Mouse (Mus musculus) adrenal gland, postnatal 36 days (tissue): ENCODE measurements around the gene Pitx3. TPM values are rescaled to one million over a fixed set of nuclear protein-coding genes. Genes with fewer than 3 reads are reported as not detected.
A peak's percentile ranks its signal among the peaks of the same experiment; 100 is the strongest.
"Not testable (repeated sequence)": the region's sequence is repeated elsewhere in the genome, so short reads cannot be mapped to it uniquely, and the experiment has no call there.

Source experiments
- DNase-seq, 2 experiments: peaks; one replicate each; pipeline ENCODE4 v3.0.0; 2021; ENCODE audit warnings: mixed read lengths in 1 of 2
- total RNA-seq, 2 experiments: library from RNA; stranded (reverse); gene quantifications; 2 replicates each; pipeline ENCODE4 v1.2.3; 2021

Pitx3 gene
- total RNA-seq, 2 experiments from 2014 or later, result 0.26 TPM; not detected in 1

DNA sequence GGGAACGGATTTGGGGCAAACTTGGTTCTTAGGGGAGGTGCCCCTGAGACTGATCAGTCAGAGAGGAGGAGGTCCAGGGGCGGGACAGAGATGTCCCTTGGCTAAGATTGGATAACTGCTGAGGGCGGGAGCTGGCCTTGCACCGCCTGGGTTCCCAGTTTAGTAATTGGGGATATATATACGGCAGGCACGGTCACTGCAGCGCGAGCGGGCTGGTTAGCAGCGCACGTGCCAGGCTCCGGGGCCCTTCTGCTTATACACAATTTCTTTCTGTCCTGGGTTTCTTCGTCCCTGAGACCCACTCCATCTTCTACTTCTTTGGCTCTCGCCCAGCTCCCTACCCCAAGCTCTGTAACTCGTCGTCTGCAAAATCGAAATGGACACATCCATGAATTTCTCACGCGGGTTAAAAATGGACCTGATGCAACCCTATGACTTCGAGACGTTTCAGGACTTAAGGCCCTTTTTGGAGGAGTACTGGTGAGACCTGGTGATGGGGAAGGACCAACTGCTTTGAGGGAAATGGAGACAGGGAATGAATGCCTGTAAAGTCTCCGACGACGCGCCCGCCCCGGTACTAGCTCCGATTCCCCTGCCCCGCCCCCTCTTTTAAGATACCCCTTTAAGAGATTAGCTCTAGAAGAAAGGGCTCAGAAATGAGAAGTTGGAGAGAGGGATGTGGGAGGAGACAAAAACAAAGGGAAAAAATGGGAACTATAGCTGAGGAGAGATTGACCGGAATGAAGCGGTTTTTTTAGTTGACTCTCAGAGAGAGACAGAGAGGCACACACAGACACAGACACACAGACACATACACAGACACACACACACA lies 16.2 kb downstream of the Pitx3 start, which contains the start of gene Elovl3:
Gene Elovl3, plus strand, starts transcription at position 204 of the 832 bp plus-strand sequence.
- DNase-seq, result peak; percentile 83 to 84

DNA sequence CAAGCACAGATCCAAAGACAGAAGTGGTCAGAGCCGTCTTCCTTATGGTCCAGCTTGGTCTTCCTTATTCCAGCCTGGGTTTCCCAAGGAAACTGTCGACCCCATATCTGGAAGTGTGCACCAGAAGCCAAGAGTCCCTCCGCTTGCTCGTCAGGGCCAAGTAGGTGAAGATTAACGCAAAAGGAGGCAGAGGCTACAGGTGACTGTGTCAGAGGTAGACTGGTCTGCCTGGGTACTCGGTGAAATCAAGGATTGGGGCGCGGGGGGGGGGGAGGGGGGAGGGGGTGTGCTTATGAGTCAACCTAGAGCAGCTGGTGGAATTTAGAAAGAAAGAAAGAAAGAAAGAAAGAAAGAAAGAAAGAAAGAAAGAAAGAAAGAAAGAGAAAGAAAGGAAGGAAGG lies 16.8 kb downstream of the Pitx3 start:
- DNase-seq, result no peak

DNA sequence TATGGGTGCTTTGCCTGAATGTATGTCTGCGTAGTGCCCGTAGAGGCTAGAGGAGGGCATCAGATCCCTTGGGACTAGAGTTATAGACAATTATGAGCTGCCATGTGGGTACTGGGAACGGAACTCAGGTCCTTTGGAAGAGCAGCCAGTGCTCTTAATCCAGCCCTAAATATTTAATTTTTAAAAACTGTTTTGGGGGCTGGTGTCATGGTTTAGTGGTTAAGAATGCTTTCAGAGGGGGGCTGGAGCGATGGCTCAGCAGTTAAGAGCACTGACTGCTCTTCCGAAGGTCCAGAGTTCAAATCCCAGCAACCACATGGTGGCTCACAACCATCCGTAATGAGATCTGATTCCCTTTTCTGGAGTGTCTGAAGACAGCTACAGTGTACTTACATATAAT lies 18.4 kb downstream of the Pitx3 start:
- not testable (repeated sequence) for DNase-seq

DNA sequence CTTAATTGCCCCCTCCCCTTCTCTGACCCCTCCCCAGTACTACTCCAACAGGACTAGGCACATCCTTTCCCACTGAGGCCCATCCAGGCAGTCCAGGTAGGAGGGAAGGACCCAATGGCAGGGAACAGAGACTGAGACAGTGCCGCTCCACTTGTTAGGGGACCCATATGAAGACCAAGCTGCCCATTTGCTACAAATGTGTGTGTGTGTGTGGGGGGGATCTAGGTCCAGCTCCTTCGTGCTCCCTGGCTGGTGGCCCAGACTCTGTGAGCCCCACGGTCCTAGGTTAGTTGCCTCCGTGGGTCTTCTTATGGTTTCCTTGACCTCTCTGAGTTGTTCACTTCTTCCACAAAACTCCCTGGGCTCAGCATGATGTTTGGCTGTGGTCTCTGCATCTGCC lies 21.8 kb downstream of the Pitx3 start:
- DNase-seq, result no peak

DNA sequence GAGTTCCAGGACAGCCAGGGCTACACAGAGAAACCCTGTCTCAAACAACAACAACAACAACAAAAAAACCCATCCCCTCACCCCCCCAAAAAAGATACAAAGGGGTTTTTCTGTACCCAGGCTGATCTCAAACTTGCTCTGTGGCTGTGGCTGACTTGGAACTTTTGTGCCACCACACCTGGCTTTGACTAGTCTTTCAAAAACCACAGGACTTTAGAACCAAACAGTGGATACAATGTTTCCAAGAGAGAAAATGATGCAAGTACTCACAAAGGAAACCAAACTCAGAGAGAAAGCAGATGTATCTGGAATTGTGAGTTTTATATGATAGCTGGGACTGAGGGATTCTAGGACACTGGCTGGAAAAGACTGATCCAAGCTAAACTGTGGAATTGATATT lies 23.5 kb downstream of the Pitx3 start:
- no peak for DNase-seq

DNA sequence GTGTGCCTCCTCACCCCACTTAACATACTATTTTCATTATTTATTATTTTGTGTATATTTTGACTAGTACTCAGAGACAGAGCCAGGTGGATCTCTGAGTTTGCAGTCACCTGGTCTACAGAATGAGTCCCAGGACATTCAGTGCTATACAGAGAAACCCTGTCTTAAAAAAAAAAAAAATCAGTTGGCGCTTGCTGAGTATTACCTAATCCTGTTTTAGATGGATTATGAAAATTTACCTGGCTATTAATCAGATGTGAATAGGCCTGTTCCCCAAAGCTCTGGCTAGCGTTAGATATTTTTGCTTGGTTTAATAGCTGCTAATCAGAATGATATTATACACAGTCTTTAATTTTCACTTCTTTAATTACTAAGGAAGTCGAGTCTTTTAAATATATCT lies 24.2 kb downstream of the Pitx3 start:
- no peak for DNase-seq

DNA sequence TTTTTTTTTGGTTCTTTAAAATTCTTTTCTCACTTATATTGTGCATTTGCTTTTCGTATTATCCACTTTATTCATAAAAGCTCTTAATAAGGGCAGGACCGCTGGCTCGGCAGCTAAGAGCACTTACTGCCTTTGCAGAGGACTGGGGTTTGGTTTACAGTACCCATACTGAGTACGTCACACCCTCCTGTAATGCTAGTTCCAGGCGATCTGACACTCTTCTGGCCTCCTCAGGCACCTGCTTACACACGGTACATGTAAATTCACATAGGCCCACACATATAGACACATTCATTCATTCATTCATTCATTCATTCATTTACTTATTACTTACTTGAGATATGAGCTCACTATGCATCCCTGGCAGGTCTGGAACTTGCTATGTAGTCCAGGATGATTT lies 27.3 kb downstream of the Pitx3 start:
- DNase-seq, result no peak

DNA sequence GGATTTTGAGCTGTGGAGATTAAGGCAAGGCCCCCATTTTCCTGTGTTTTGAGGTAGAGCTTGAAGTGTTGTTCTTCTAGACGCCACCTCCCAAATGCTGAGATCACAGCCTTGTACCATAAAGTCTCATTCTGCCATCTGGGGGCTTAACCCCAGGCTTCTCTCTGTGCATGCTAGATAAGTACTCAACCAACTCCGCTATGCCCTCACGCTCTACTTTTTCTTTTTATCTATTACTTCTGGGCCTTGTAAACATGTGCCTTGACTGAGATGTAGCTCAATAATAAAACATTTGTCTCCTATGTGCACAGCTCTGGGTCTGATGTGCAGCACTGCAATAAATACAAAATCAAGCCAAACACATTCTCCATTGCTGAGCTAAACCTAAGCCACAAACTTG lies 28.7 kb downstream of the Pitx3 start:
- no peak for DNase-seq

DNA sequence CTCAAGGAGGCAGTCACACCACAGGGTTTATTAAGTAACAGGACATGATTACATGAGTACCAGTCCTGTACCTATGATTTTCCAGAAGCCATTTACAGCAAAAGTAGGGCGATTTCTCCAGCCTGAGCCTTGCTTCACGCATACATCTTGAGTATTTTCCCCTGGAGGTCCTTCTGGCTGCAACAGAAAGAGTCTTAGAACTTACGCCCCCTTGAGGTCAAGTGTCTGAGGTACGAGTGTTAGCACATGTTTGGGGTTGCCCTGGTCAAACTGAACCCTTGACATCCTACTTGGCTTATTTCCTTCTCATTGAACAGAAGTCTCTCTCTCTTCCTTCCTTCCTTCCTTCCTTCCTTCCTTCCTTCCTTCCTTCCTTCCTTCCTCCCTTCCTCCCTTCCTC lies 33.5 kb downstream of the Pitx3 start:
- DNase-seq, result no peak

DNA sequence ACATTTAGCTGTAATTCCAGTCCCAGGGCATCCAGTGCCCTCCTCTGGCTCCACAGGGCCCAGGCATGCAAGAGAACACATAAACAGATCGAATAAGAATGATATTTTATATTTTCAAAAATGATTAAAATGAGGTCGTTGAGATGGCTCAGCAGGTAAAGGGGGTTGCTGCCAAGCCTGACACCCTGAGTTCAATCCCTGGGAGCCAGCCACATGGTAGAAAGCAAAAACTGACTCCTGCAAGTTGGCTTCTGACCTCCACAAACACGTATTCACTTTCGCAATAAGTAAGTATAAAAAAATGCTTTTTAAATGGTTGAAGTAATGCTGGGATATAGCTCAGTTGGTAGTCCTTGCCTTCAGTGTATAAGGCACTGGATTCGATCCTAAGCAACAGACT lies 37.3 kb downstream of the Pitx3 start:
- DNase-seq, result no peak

DNA sequence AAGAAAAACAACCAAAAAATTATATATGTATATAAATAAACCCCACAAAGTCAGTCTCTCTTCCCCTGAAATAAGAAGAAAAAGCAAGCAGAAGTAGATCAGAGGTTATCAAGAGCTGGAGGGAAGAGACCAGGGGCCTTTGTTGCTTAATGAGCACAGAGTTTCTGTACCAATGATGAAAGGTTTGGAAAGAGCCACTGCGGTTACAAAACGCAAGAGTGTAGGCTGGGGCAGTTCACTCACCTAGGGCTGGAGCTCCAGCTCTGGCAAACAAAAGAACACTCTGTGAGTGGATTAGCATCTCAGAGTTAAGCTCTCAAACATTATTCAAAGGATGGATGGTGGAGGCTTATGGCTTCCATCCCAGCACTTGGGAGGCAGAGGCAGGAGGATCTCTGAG lies 37.9 kb downstream of the Pitx3 start:
- no peak for DNase-seq

DNA sequence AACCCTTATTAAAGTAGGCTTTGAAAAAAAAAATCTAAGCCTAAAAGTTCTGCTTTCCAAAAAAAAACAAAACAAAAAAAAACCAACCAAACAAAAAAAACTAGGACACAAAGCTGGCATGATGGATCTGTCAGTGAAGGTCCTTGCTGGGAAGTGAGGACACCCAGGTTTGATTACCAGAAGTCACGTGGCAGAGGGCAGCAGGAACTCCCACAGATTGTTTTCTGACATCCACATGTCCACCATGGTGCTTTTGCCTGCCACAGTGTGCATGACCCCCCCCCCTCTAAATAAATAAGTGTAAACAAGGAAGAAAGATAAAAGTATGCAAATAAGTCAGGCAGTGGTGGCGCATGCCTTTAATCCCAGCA lies 44.0 kb downstream of the Pitx3 start:
- DNase-seq, result no peak

DNA sequence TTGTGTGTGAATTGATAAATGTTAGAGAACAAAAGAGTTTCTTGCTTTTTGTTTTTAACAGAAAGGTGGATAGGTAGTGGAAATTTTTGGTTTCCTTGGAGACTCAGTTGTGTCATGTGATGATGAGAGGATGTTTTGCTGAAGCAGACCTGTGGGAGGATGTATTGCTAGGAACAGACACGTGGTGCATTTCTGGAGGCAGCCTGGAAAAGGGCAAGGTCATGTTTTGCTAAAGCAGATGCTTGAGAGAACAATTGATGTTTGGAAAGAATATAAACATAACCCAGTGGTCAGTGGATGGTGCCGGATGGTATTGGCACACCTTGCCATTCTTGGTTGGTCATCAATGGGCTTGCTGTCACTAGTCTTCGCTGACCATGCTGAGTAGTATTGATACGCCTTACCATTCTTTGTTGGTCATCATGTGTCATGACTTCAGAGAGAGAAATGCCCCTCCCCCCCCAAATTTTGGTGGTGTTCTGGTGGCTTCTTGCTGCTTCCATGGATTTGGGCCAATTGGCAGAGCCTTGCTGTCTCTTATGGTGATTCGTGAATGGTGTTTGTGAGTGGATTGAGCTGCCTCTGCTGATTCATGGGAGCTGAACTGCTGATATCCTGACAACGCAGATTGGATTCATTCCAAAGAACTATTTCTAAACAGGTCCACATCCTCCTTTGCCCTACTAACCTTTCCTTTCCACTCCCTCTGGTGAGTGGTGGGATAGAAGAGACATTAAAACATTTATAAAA lies 44.5 kb downstream of the Pitx3 start:
- peak; percentile 12 to 45 for DNase-seq

DNA sequence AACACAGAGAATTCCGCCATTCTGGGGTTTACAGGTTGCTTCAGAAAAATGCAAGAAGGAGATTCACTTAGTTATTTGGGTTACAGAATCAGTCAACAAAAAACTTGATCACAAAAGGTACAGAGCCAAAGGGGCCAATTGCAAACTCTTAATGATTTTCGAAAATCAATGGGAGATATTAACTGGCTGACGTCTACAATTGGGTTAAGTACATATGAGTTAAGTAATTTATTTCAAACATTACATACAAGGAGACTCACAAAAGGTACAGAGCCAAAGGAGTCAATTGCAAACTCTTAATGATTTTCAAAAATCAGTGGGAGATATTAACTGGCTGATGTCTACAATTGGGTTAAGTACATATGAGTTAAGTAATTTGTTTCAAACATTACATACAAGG lies 48.6 kb downstream of the Pitx3 start:
- no peak for DNase-seq

DNA sequence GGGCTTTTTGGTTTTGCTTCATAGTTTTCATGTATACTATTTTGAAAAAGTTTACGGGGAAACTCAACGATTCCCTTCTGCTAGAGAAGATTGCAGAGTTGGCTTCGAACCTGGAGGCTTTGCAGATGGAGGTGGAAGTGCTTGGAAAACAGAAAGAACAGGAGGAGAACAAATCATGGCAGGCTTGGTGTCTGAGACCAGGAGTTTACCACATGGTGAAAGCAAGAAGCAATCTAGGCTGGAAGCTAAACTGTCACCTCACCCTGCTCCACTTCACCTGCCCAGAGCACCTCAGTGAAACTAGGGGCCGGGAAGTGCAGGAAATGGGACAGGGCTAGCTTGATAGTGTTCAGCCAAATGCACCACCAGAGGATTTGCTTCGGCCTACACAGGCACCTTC lies 51.7 kb downstream of the Pitx3 start:
- DNase-seq, result no peak

DNA sequence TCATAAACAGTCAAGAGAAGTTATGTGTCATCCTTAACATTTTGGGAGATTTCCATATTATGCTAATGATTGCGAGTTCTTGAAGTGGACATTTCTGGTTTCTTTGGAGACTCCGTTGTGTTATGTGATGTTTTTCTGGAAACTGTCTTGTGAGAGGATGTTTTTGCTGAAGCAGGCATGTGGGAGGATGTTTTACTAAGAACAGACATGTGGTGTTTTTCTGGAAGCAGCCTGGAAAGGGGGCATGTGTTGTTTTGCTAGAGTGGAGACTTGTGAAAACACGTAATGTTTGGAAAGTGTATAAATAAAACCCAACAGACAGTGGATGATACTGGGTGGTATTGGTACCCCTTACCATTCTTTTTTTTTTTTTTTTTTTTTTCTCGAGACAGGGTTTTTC lies 52.8 kb downstream of the Pitx3 start:
- DNase-seq, result no peak

DNA sequence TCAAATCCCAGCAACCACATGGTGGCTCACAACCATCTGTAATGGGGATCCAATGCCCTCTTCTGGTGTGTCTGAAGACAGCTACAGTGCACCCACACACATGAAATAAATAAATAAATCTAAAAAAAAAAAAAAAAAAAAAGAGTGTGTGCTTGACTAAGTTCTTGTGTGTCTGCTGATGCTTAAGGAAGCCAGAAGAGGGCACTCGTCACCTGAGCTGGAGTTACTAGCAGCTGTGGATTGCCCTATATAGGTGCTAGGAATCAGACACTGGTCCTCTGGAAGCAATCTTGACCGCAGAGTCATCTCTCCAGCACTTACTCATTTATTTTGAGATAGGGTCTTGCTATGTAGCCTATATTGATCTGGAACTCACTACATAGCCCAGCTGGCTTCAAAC lies 54.0 kb downstream of the Pitx3 start:
- no peak for DNase-seq

DNA sequence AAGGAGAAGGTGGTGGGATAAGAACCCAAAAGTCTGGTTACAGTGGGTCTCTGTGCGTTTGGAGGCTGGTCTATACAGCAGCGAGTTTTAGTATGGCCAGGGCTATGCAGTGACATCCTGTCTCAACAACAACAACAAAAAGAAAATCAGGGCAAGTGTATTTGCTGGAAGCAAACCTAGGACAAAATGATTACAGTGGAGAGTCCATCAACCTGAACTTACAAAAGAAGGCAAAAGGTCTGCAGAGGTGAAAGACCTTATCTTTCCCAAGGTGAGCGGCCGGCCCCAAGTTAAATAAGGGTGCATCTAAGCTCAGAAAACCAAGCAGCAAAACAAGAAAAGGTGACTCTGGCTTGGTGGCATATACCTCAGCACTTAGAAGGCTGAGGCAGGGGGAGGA lies 56.5 kb downstream of the Pitx3 start:
- DNase-seq, result no peak

DNA sequence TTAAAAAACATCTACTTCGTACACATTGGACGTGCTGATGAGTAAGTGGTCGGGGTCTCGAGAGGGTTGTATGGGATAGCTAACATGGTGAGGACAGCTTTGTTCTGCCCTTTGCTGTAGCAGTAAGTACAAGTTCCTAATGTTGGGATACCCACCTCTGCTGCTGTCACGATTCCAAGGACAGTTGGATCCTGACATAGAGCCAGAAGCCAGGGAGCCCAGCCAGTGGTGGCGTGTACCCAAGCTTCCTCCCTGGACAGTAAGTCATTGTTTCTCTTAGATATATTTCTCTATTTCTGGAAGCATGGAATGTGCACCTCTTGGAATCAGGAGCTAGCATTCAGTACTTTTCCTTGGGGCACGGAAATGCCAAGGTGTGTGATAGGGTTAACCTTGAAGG lies 60.3 kb downstream of the Pitx3 start:
- peak; percentile 56 to 61 for DNase-seq

DNA sequence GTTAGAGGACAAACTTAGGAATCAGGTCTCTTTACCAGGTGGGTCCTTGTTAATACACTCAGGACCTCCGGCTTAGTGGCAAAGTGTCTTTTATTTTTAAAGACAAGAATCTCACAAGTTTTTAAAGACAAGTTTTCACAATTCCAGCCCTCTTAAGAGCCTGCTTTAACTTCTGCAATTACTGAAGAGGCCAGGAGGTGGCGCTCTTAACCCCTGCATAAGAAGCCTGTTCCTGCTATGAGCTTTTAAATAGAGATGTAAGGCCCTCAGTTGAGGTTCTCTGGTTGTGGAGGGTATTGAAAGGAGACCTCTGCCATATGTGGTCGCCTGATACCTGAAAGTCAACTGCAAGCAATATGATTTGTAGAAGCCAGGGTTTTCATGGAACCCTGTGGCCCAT lies 61.8 kb downstream of the Pitx3 start:
- DNase-seq, result peak; percentile 56 to 74
